Mouse (Mus musculus) lung, embryonic 15.5 days (tissue): ENCODE data around the gene Ifnar1. TPM values are rescaled to one million over a fixed set of nuclear protein-coding genes. Genes with fewer than 3 reads are reported as not detected.
"Not testable (repeated sequence)": the region's sequence is repeated elsewhere in the genome, so short reads cannot be mapped to it uniquely, and the experiment has no call there.

Experiments used
- ATAC-seq: fragments of 200-750 bp; cut with Nextera tagmentation; 2 replicates; pipeline ENCODE4 v1.8.0; 2017; ENCODE audit warnings: moderate number of reproducible peaks, borderline replicate concordance; ENCODE audit not compliant: low FRiP score, low TSS enrichment; ENCODE audit errors: extremely low read depth
- H3K27ac ChIP-seq: fragments of 300-500 bp; sonication (generic); 2 replicates; pipeline ENCODE4 v1.5.1; 2015; ENCODE audit warnings: moderate library complexity, mild to moderate bottlenecking, inconsistent platforms
- H3K27me3 ChIP-seq: fragments of 300-500 bp; sonication (generic); 2 replicates; pipeline ENCODE4 v1.6.1; 2015; ENCODE audit warnings: inconsistent platforms
- H3K36me3 ChIP-seq: fragments of 300-500 bp; sonication (generic); 2 replicates; pipeline ENCODE4 v1.6.1; 2015; ENCODE audit warnings: inconsistent platforms
- H3K4me1 ChIP-seq: fragments of 300-500 bp; sonication (generic); 2 replicates; pipeline ENCODE4 v1.6.1; 2015; ENCODE audit warnings: inconsistent platforms
- H3K4me2 ChIP-seq: fragments of 300-500 bp; sonication (generic); 2 replicates; pipeline ENCODE4 v1.6.1; 2015; ENCODE audit warnings: inconsistent platforms, mild to moderate bottlenecking, moderate library complexity
- H3K4me3 ChIP-seq: fragments of 300-500 bp; sonication (generic); 2 replicates; pipeline ENCODE4 v1.5.1; 2015; ENCODE audit warnings: mild to moderate bottlenecking, inconsistent platforms
- H3K9ac ChIP-seq: fragments of 300-500 bp; sonication (generic); 2 replicates; pipeline ENCODE4 v1.6.1; 2015; ENCODE audit warnings: inconsistent platforms
- H3K9me3 ChIP-seq: fragments of 300-500 bp; sonication (generic); 2 replicates; pipeline ENCODE4 v1.6.1; 2016; ENCODE audit warnings: inconsistent platforms
- WGBS: fragments of 180-500 bp; shearing (Covaris S2); methylation state at CpG from one replicate; pipeline ENCODE4 v1.1.7; 2015; 5-methylcytosine and 5-hydroxymethylcytosine counted together
- polyA plus RNA-seq: library from polyadenylated mRNA; unstranded; fragments of >200 nt; fragmentation: Nextera tagmentation; extraction: Ambion mirVana; gene quantifications from 2 replicates; pipeline ENCODE4 v1.2.1, GENCODE M21; 2015

Ifnar1 gene
- polyA plus RNA-seq, 1 experiment from 2014 or later, result 68.0 TPM

DNA sequence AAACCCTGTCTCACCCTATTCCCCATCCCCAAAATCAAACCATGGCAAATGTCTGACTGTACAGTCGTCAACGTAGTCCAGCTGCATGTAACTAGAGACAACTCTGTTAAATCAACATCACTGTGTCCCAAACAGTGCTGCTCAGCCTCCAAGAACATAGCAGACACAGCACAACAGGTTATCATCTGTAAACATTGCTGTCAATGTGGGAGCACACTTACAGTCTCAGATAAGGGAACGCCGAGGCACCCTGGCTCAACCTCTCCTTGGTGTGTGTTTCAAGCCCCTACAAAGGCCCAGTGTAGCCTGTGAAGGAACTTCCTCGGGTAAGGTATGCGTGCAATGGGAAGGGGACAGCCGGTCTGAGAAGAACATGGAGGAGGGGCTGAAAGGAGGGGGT, 32.0 kb downstream of the Ifnar1 start:
- H3K27ac ChIP-seq, result no peak overlapping the region
- H3K4me3 ChIP-seq, result no peak overlapping the region
- WGBS, result 41% methylated on average over 7 of the region's 7 CpGs
- H3K4me1 ChIP-seq, result no peaks in the 10 kb centered on the region
- H3K9me3 ChIP-seq, result no peaks in the 10 kb centered on the region
- ATAC-seq, result no peak
- H3K36me3 ChIP-seq, result no peaks in the 10 kb centered on the region
- no peak overlapping the region for H3K9ac ChIP-seq
- no peaks in the 10 kb centered on the region for H3K27me3 ChIP-seq
- no peak overlapping the region for H3K4me2 ChIP-seq

DNA sequence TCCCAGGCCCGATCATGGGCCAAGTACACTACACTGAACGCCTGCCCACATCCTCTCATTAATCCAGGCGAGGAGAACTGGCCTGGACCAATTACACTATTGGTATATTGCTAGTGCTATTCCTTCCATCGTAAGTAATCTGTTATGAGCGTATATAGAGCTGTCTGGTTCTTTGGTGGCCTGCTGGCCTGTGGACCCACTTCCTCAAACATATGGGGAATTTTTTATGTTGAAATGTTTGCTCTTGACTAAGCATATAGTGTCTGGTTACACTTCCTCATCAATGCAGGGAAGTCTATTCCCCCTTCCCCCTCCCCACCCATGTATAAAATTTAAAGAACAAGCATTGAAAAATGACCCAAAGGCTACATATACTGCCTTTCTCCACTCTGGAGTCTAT, 37.0 kb downstream of the Ifnar1 start:
- WGBS, result 53% methylated on average over 5 of the region's 5 CpGs

DNA sequence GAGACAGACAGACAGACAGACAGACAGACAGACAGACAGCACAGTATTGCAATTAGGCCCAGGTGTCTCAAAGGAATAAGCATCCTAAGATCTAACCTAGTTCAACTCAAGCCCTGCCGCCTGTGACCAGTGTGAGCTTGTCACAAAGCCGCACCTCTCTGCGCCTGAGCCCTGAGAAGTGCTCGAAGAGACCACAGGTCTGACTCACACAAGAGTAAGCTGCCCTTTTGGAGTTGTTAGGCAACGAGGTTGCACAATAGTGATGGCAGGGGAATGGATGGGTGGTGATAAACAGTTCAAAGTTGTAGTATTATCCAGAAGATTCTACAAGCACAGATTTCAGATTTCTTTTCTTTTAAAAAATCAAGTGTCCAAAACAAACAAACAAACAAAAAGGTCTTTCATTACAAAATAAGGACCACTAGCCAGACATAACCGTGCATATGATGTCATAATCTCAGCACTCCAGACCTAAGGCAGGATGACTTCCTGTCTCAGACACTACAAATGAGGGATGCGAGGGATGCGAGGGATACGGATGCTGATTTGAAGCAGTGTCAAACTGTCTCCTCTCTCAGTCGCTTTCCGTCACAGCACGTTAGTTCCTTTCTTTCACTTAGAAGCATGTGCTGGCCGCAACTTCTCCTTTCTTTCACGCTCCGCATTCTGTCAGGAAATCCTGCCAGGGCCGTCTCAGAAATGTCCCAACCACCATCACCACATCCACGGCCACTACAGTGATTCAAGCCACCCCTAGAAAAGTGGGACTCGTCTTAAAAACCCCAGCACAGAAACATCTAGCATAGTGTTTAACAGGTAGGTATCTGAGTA, 37.7 kb downstream of the Ifnar1 start:
- H3K27me3 ChIP-seq, result no peaks in the 10 kb centered on the region
- H3K9ac ChIP-seq, result no peak overlapping the region
- H3K4me2 ChIP-seq, result no peak overlapping the region
- H3K4me1 ChIP-seq, result 0 out of 2 replicates have a peak, but pooled peaks cover 3% of the 10 kb centered on the region
- H3K4me3 ChIP-seq, result no peak overlapping the region
- 65% methylated on average over 18 of the region's 18 CpGs for WGBS
- H3K9me3 ChIP-seq, result no peaks in the 10 kb centered on the region
- no peak overlapping the region for H3K27ac ChIP-seq
- no peak for ATAC-seq
- no peaks in the 10 kb centered on the region for H3K36me3 ChIP-seq

More for the DNA sequence above, 37.0 kb downstream of the Ifnar1 start:
- Histone ChIP-seq H3K9me3 (no peaks in the 10 kb centered on the region), H3K4me3 (no peak overlapping the region), H3K27ac (no peak overlapping the region), H3K4me2 (no peak overlapping the region), H3K27me3 (no peaks in the 10 kb centered on the region), H3K9ac (no peak overlapping the region), H3K4me1 (no peaks in the 10 kb centered on the region), H3K36me3 (no peaks in the 10 kb centered on the region)
- ATAC-seq, result no peak

DNA sequence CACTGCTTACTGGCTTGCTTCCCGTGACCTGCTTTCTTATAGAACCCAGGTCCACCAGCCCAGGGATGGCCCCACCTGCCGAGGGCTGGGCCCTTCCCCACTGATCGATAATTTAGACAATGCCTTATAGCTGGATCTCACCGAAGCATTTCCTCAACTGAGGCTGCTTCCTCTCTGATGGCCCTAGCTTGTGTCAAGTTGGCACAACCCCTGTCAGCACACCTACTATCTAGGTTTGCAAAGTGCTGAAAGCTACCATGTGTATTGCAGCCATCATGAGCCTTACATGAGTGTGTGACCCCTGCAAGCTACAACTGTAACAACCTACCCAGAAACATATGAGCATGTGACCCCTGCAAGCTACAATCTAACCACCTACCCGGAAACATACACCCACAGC, 39.2 kb downstream of the Ifnar1 start:
- Histone ChIP-seq H3K9me3 (no peaks in the 10 kb centered on the region), H3K4me2 (no peak overlapping the region), H3K27me3 (no peaks in the 10 kb centered on the region), H3K36me3 (no peaks in the 10 kb centered on the region), H3K9ac (no peak overlapping the region), H3K27ac (no peak overlapping the region), H3K4me3 (no peak overlapping the region), H3K4me1 (0 out of 2 replicates have a peak, but pooled peaks cover 3% of the 10 kb centered on the region)
- 74% methylated on average over 5 of the region's 5 CpGs for WGBS
- no peak for ATAC-seq

DNA sequence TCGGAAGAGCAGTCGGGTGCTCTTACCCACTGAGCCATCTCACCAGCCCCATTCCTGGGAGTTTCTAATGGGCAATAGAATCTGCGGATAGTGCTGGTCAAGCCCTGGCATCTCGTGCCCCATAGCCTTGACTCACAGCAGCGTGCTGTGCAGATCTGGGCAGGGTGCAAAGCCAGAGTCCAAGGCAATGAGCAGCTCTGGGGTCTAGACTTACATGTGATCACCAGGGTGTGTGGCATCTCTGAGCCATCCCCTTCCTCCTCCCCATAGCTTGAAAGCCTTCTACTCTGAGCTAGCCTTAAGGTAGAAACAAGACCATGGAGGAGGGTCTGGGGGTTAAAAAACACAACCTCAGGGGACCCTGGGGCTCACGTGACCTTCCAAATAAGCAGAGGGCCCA, 41.2 kb downstream of the Ifnar1 start:
- Histone ChIP-seq H3K9ac (no peak overlapping the region), H3K27ac (no peak overlapping the region), H3K27me3 (no peaks in the 10 kb centered on the region), H3K4me2 (no peak overlapping the region), H3K9me3 (no peaks in the 10 kb centered on the region), H3K4me1 (peaks cover 6% of the 10 kb centered on the region; the same call in 1 of the 2 replicates), H3K36me3 (no peaks in the 10 kb centered on the region), H3K4me3 (no peak overlapping the region)
- 92% methylated on average over 6 of the region's 6 CpGs for WGBS
- no peak for ATAC-seq

DNA sequence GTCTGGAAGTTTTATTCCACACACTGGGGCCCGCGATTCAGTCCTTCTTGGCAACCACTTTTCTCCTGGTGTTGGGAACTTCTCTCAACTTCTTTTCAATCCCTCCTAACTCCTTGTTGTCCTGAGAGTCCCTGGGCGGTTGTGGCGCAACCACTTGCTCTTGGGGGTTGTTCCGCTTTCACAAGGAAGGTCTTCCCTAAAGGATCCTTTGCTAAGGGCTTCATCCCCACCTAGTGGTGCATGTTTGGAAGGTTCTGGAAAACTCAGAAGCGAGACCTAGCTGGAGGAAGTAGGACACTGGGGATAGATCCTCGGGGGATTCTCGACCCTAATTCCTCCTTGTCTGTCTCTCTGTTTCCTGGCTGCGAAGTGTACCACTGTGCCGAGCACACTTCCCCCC, 42.0 kb downstream of the Ifnar1 start:
- Histone ChIP-seq H3K9ac (no peak overlapping the region), H3K27me3 (no peaks in the 10 kb centered on the region), H3K4me2 (no peak overlapping the region), H3K27ac (no peak overlapping the region), H3K4me3 (no peak overlapping the region), H3K36me3 (no peaks in the 10 kb centered on the region), H3K4me1 (peaks cover 6% of the 10 kb centered on the region; the same call in 1 of the 2 replicates), H3K9me3 (no peaks in the 10 kb centered on the region)
- no peak for ATAC-seq
- 67% methylated on average over 10 of the region's 10 CpGs for WGBS

DNA sequence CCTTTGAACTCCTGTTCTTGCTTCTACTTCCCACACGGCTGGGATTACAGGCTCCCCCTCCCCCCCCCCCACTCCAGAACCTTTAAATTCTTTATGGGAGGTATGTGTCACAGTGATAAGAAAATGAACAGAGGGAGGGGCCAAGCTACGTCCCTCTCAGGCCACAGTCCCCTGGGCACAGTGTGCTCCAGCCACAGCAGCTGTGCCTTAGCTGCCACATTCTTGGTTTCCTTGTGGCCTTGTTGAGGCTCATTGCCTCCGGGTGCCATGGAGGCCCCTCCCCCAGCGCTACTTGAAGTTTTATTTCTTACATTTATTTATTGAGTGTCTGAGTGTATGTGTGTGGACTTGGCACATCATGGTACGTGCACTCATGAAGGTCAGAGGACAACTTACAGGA, 42.5 kb downstream of the Ifnar1 start:
- no peaks in the 10 kb centered on the region for H3K36me3 ChIP-seq
- H3K4me3 ChIP-seq, result no peak overlapping the region
- H3K4me1 ChIP-seq, result peaks cover 6% of the 10 kb centered on the region; the same call in 1 of the 2 replicates
- H3K4me2 ChIP-seq, result no peak overlapping the region
- H3K9ac ChIP-seq, result no peak overlapping the region
- WGBS, result 30% methylated on average over 5 of the region's 5 CpGs
- no peaks in the 10 kb centered on the region for H3K27me3 ChIP-seq
- ATAC-seq, result no peak
- H3K27ac ChIP-seq, result no peak overlapping the region
- no peaks in the 10 kb centered on the region for H3K9me3 ChIP-seq

DNA sequence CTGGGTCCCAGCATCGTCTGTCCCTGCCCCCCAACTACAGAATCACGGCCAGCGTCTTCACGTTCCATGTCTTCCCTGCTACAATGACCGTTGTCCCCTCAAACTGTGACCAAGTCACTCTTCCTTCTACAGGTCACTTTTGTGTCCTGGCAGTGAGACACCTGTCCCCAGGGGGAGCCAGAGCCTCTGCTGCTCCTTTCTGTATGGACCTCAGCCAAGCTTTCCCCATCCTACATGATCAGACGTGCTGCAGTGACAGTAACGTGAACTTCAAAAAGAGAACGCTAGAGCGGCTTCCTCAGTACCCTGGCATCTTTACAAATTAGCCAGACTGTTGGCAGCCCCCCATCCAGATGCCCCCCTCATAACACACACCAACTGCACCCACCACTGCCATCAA, 43.5 kb downstream of the Ifnar1 start:
- no peak overlapping the region for H3K4me3 ChIP-seq
- H3K4me2 ChIP-seq, result no peak overlapping the region
- no peaks in the 10 kb centered on the region for H3K27me3 ChIP-seq
- H3K27ac ChIP-seq, result no peak overlapping the region
- H3K9me3 ChIP-seq, result no peaks in the 10 kb centered on the region
- no peaks in the 10 kb centered on the region for H3K36me3 ChIP-seq
- ATAC-seq, result no peak
- 70% methylated on average over 9 of the region's 9 CpGs for WGBS
- H3K9ac ChIP-seq, result no peak overlapping the region
- peaks cover 6% of the 10 kb centered on the region; the same call in 1 of the 2 replicates for H3K4me1 ChIP-seq

DNA sequence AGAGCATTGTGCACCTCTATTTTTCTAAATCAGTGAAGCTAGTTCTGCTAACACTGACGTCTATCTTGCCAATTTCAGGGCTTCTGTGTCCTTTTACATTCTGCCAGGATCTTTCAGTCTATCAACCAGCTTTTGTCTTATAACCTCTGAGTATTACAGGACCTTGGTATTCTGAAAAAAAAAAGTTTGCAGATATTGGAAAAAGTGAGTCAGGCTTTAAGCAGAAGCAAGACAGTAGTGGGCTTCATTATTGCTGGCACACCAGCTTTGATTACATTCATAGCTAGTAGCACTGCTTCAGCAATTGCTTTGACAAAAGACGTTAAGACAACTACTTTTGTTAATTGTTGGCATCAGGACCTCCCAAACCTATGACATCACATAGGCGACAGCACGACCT, 45.8 kb downstream of the Ifnar1 start:
- not testable (repeated sequence) for H3K9ac ChIP-seq, H3K4me2 ChIP-seq, H3K9me3 ChIP-seq, H3K27ac ChIP-seq, H3K36me3 ChIP-seq, ATAC-seq, H3K4me3 ChIP-seq, H3K27me3 ChIP-seq, H3K4me1 ChIP-seq
- 71% methylated on average over 4 of the region's 4 CpGs for WGBS

DNA sequence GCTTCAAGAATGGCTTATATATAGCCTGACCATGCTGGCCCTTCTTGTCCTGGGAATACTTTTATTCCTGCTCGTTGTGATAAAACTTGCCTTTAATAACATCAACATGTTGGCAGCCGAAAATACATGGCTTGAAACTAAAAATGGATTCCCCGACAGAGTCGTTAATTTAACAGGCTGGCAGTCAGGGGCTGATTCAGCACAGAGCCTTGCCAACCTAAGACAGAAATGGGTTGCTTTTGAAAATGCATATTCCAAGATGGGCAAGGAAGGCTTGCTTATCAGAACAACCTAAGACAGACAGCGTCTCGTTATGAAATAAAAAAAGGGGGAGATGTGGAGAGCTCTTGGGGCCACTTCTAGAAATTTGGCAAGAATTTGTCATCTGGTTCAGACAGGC, 46.8 kb downstream of the Ifnar1 start:
- no peak overlapping the region for H3K9ac ChIP-seq
- H3K27me3 ChIP-seq, result no peaks in the 10 kb centered on the region
- 62% methylated on average over 6 of the region's 6 CpGs for WGBS
- peaks cover 6% of the 10 kb centered on the region; the same call in 1 of the 2 replicates for H3K4me1 ChIP-seq
- H3K4me3 ChIP-seq, result no peak overlapping the region
- no peak overlapping the region for H3K27ac ChIP-seq
- H3K4me2 ChIP-seq, result no peak overlapping the region
- H3K9me3 ChIP-seq, result no peaks in the 10 kb centered on the region
- no peak for ATAC-seq
- no peaks in the 10 kb centered on the region for H3K36me3 ChIP-seq

DNA sequence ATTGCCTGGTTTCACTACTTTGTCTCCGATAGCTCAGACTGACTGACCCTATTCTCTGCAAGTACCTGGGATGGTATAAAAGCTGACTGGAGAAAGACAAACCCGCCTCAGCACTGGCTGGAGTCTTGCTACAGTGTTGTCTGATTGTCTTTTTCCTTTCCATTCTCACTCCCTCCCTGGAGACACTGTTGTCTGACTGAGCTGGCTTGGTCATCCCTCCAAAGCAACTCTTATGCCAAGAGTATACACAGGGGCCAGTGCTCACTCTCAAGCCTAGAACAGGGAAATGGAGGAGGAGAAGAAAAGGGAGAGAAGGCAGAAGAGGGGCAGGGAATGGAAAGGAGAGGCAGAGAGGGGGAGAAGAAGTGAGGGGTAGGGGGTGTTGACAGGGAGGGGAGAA, 47.4 kb downstream of the Ifnar1 start:
- no peak overlapping the region for H3K9ac ChIP-seq
- H3K4me3 ChIP-seq, result no peak overlapping the region
- peaks cover 3% of the 10 kb centered on the region; the same call in 1 of the 2 replicates for H3K4me1 ChIP-seq
- ATAC-seq, result no peak
- no peaks in the 10 kb centered on the region for H3K36me3 ChIP-seq
- no peak overlapping the region for H3K4me2 ChIP-seq
- H3K27ac ChIP-seq, result no peak overlapping the region
- 43% methylated on average over 2 of the region's 2 CpGs for WGBS
- H3K27me3 ChIP-seq, result no peaks in the 10 kb centered on the region
- H3K9me3 ChIP-seq, result no peaks in the 10 kb centered on the region

DNA sequence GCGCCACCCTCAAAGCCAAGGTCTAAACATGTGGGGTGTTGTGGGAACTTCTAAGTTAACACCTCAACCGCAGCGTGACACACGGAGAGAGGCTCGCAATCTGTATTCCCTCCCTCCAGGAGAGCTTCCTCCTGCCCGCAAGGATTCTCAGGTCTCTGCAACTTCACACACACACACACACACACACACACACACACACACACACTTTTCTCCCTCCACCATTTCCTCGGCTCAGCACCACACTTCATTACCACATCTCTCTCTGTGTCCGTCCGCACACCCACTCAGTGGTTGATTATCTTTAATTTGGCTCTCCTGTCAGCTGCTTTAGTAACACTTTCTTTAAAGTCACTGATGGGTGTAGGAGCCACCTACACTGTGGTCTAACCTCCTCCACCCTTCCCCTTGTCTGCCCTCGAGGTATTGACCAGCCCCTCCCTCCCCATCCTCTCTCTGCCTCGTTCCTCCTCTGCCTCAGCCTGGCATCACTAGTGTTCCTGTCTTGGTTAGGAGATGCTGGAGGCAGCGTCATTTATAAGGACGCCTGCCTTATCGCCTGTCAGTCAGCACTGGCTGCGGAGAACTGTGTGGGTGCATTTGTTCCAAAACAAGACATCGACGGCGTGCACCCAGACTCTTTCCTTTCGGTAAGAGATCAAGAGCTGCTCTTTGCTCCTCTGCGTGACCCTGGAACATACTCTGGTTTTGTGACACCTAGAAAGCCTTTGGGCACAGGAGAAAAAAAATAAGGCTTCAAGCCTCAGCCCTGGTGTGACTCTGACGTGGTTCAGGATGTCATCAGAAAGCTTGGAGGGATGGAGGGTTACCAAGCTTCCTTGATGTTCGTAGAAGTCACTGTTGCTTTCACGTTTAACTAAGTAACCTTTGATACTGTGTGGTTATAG, 48.3 kb downstream of the Ifnar1 start:
- 43% methylated on average over 23 of the region's 23 CpGs for WGBS
- H3K4me2 ChIP-seq, result no peak overlapping the region
- H3K9ac ChIP-seq, result no peak overlapping the region
- no peaks in the 10 kb centered on the region for H3K36me3 ChIP-seq
- no peak overlapping the region for H3K4me3 ChIP-seq
- H3K4me1 ChIP-seq, result peaks cover 6% of the 10 kb centered on the region
- H3K27me3 ChIP-seq, result no peaks in the 10 kb centered on the region
- no peaks in the 10 kb centered on the region for H3K9me3 ChIP-seq
- ATAC-seq, result no peak
- H3K27ac ChIP-seq, result no peak overlapping the region
